In the genomic region with DNA sequence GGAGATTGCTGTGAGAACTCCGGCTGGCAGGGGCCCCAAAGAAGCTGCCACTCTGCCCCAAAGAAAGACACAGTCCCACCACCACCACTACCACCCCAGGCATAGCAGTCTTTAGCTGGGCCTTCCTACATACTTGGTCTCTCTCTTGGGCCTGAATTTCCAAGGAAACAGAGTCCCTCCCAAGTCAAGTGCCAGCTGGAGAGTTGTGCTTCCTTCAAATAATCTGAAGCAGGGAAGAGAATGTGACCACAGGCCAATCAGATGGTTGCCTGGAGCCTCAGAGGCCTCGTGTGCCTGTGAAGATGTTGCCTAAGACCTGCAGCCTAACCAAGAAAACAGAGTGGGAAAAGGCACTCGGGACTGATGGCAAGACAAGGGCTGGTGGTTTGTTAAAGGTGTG, we compare ENCODE assay signal across 25 mouse cellular contexts.
DNase-seq lines count a peak whose midpoint lies in the region; ATAC-seq lines count a peak whose summit lies in the region.
"Had no signal": no experiment of that assay in that cellular context is flagged by ENCODE, and none has a peak within 500 bp of the region (broad histone marks: within the 10 kb centered on the region; RNA-seq: fewer than 3 reads in every experiment).

No protein-coding gene starts in this region.

- no peak overlapping the region for H3K27ac ChIP-seq in lung, embryonic 16.5 days (ENCODE audit: low read length)
- H3K27ac ChIP-seq: embryonic facial prominence, embryonic 12.5 days; embryonic facial prominence, embryonic 15.5 days; forebrain, embryonic 12.5 days; forebrain, embryonic 15.5 days; heart, adult 2 months; heart, embryonic 10.5 days; heart, embryonic 13.5 days; hindbrain, embryonic 14.5 days; hindbrain, postnatal 0 days had no signal

- H3K9me3 ChIP-seq in lung, embryonic 16.5 days (ENCODE audit: control insufficient read depth, low read length): no peaks in the 10 kb centered on the region
- H3K9me3 ChIP-seq: embryonic facial prominence, embryonic 12.5 days; embryonic facial prominence, embryonic 15.5 days; forebrain, embryonic 12.5 days; forebrain, embryonic 15.5 days; heart, embryonic 10.5 days; heart, embryonic 13.5 days had no signal

- 52% methylated on average over 3 of the region's 3 CpGs for WGBS in lung, embryonic 16.5 days

- no peak overlapping the region for H3K4me2 ChIP-seq in lung, embryonic 16.5 days (ENCODE audit: low read depth, low read length)
- H3K4me2 ChIP-seq: embryonic facial prominence, embryonic 12.5 days; embryonic facial prominence, embryonic 15.5 days; forebrain, embryonic 12.5 days; forebrain, embryonic 15.5 days; heart, embryonic 13.5 days; hindbrain, embryonic 14.5 days had no signal

- H3K36me3 ChIP-seq in lung, embryonic 16.5 days (ENCODE audit: control insufficient read depth, insufficient read depth, low read length): no peaks in the 10 kb centered on the region
- H3K36me3 ChIP-seq: embryonic facial prominence, embryonic 12.5 days; embryonic facial prominence, embryonic 15.5 days; forebrain, embryonic 12.5 days; forebrain, embryonic 15.5 days; heart, embryonic 10.5 days; heart, embryonic 13.5 days had no signal

- peak; percentile 60; the same call in 1 of the 2 replicates for ATAC-seq in lung, embryonic 16.5 days (ENCODE audit: low read depth)
- ATAC-seq: forebrain, embryonic 15.5 days; hindbrain, postnatal 0 days had no signal

- H3K4me1 ChIP-seq in lung, embryonic 16.5 days (replicated peaks; ENCODE audit: control insufficient read depth, insufficient read depth, low read length): peaks cover 12% of the 10 kb centered on the region
- H3K4me1 ChIP-seq: forebrain, embryonic 15.5 days had no signal

- H3K9ac ChIP-seq in lung, embryonic 16.5 days (ENCODE audit: low read length): no peak overlapping the region
- H3K9ac ChIP-seq: embryonic facial prominence, embryonic 12.5 days; embryonic facial prominence, embryonic 15.5 days; forebrain, embryonic 12.5 days; forebrain, embryonic 15.5 days; heart, embryonic 13.5 days; hindbrain, embryonic 14.5 days had no signal

- H3K4me3 ChIP-seq in lung, embryonic 16.5 days (ENCODE audit: low read length): no peak overlapping the region
- H3K4me3 ChIP-seq: embryonic facial prominence, embryonic 12.5 days; embryonic facial prominence, embryonic 15.5 days; forebrain, embryonic 12.5 days; forebrain, embryonic 15.5 days; heart, adult 2 months; heart, embryonic 10.5 days; heart, embryonic 13.5 days had no signal

- H3K27me3 ChIP-seq in lung, embryonic 16.5 days (ENCODE audit: control insufficient read depth, insufficient read depth, low read depth, low read length): no peaks in the 10 kb centered on the region
- H3K27me3 ChIP-seq: embryonic facial prominence, embryonic 12.5 days; embryonic facial prominence, embryonic 15.5 days; forebrain, embryonic 12.5 days; forebrain, embryonic 15.5 days; heart, embryonic 13.5 days had no signal

- peak; percentile 9 for DNase-seq in NIH3T3 (ENCODE audit: low read depth)
- peak; percentile 17 for DNase-seq in lung, postnatal 14 days
- DNase-seq in lung, postnatal 4 days: peak; percentile 27 to 61
- DNase-seq in left cerebral cortex, adult 9 months (ENCODE audit: low spot score in 2 of 2): no peak
- DNase-seq in cerebellum, postnatal 14 days: no peak
- no peak for DNase-seq in cerebellum, adult 11-12 months
- DNase-seq: adrenal gland, adult 2 months; adrenal gland, postnatal 14 days; cerebellum, adult 11 months; cerebellum, adult 9-10 months; cerebellum, postnatal 25 days; gastrocnemius, postnatal 10 days; gastrocnemius, postnatal 36 days; heart, adult 2 months; heart, postnatal 14 days; heart, postnatal 4 days had no signal

Comparison
In these comparisons a context has a peak if more than half of its experiments do, and no peak if none do; other contexts are left out.
1. DNase-seq: peak in NIH3T3 (single experiment), lung, postnatal 14 days (single experiment) and lung, postnatal 4 days (2 of 2); none in left cerebral cortex, adult 9 months (0 of 2), cerebellum, postnatal 14 days (0 of 2) and cerebellum, adult 11-12 months (single experiment).